Mouse (Mus musculus): Measurements from ENCODE around the gene Cfb. TPM values are rescaled to one million over a fixed set of nuclear protein-coding genes. Genes with fewer than 3 reads are reported as not detected.
"Not testable (repeated sequence)": the region's sequence is repeated elsewhere in the genome, so short reads cannot be mapped to it uniquely, and the experiment has no call there.

Gene Cfb
- polyA plus RNA-seq (2014; fragmentation: Nextera tagmentation; extraction: Ambion mirVana), result 2.6 and 3.3 TPM in 2 replicates

GRCm38 (mm10) chr17:34862416-34863081 is at the start of gene Cfb:
Gene Cfb (minus strand): TSS chr17:34862518.
- 73% methylated on average over 8 of the region's 8 CpGs for WGBS
- no peaks in the 10 kb centered on the region for H3K27me3 ChIP-seq (ENCODE audit: control insufficient read depth, insufficient read depth, low read length)
- ATAC-seq (replicated peaks; ENCODE audit: low FRiP score) (no peak), DNase-seq (ENCODE audit: low spot score) (no peak)
- no peak within 1 kb of the TSS for H3K27ac ChIP-seq (ENCODE audit: low read depth, low read length)
- H3K9ac ChIP-seq (ENCODE audit: low read length), result no peak within 1 kb of the TSS
- no peak within 1 kb of the TSS for H3K4me2 ChIP-seq (ENCODE audit: low read depth, low read length, severe bottlenecking)
- no peak within 1 kb of the TSS for H3K4me3 ChIP-seq (ENCODE audit: low read depth, low read length)
- no peaks in the 10 kb centered on the region for H3K36me3 ChIP-seq (ENCODE audit: control insufficient read depth, insufficient read depth, low read length)
- no peaks in the 10 kb centered on the region for H3K4me1 ChIP-seq (replicated peaks; ENCODE audit: control insufficient read depth, insufficient read depth, low read length)
- no peaks in the 10 kb centered on the region for H3K9me3 ChIP-seq (ENCODE audit: control insufficient read depth, low read length)

- Histone ChIP-seq H3K4me2 (ENCODE audit: low read depth, low read length, severe bottlenecking) (no peak overlapping the region), H3K27me3 (ENCODE audit: control insufficient read depth, insufficient read depth, low read length) (no peaks in the 10 kb centered on the region), H3K9ac (ENCODE audit: low read length) (no peak overlapping the region), H3K9me3 (ENCODE audit: control insufficient read depth, low read length) (no peaks in the 10 kb centered on the region), H3K36me3 (ENCODE audit: control insufficient read depth, insufficient read depth, low read length) (peaks cover 16% of the 10 kb centered on the region), H3K4me1 (replicated peaks; ENCODE audit: control insufficient read depth, insufficient read depth, low read length) (no peaks in the 10 kb centered on the region), H3K4me3 (ENCODE audit: low read depth, low read length) (no peak overlapping the region), H3K27ac (ENCODE audit: low read depth, low read length) (no peak overlapping the region)
- DNase-seq (ENCODE audit: low spot score) (peak; percentile 87), ATAC-seq (replicated peaks; ENCODE audit: low FRiP score) (peak; percentile 45)
- 53% methylated on average over 5 of the region's 5 CpGs for WGBS
Measured at GRCm38 (mm10) chr17:34911945-34912351, 49.6 kb upstream of the Cfb start.

GRCm38 (mm10) chr17:34910982-34911381 is 48.7 kb upstream of the Cfb start:
- Histone ChIP-seq H3K9me3 (ENCODE audit: control insufficient read depth, low read length) (no peaks in the 10 kb centered on the region), H3K36me3 (ENCODE audit: control insufficient read depth, insufficient read depth, low read length) (peaks cover 23% of the 10 kb centered on the region), H3K27me3 (ENCODE audit: control insufficient read depth, insufficient read depth, low read length) (no peaks in the 10 kb centered on the region), H3K9ac (ENCODE audit: low read length) (no peak overlapping the region), H3K27ac (ENCODE audit: low read depth, low read length) (no peak overlapping the region), H3K4me1 (replicated peaks; ENCODE audit: control insufficient read depth, insufficient read depth, low read length) (no peaks in the 10 kb centered on the region), H3K4me2 (ENCODE audit: low read depth, low read length, severe bottlenecking) (no peak overlapping the region), H3K4me3 (ENCODE audit: low read depth, low read length) (no peak overlapping the region)
- ATAC-seq (replicated peaks; ENCODE audit: low FRiP score) (no peak), DNase-seq (ENCODE audit: low spot score) (no peak)
- 94% methylated on average over 10 of the region's 10 CpGs for WGBS

GRCm38 (mm10) chr17:34902895-34903294 is 40.6 kb upstream of the Cfb start:
- Histone ChIP-seq H3K36me3 (ENCODE audit: control insufficient read depth, insufficient read depth, low read length) (peaks cover 18% of the 10 kb centered on the region; the same call in 1 of the 2 replicates), H3K27me3 (ENCODE audit: control insufficient read depth, insufficient read depth, low read length) (no peaks in the 10 kb centered on the region), H3K27ac (ENCODE audit: low read depth, low read length) (no peak overlapping the region), H3K9me3 (ENCODE audit: control insufficient read depth, low read length) (no peaks in the 10 kb centered on the region), H3K4me3 (ENCODE audit: low read depth, low read length) (no peak overlapping the region), H3K4me1 (replicated peaks; ENCODE audit: control insufficient read depth, insufficient read depth, low read length) (0 out of 2 replicates have a peak, but pooled peaks cover 1% of the 10 kb centered on the region), H3K9ac (ENCODE audit: low read length) (no peak overlapping the region), H3K4me2 (ENCODE audit: low read depth, low read length, severe bottlenecking) (no peak overlapping the region)
- 88% methylated on average over 9 of the region's 9 CpGs for WGBS
- no peak for DNase-seq (ENCODE audit: low spot score)
- ATAC-seq (replicated peaks; ENCODE audit: low FRiP score), result no peak

GRCm38 (mm10) chr17:34901948-34902347 is 39.6 kb upstream of the Cfb start:
- ATAC-seq (replicated peaks; ENCODE audit: low FRiP score); H3K4me2 ChIP-seq (ENCODE audit: low read depth, low read length, severe bottlenecking); DNase-seq (ENCODE audit: low spot score); H3K4me3 ChIP-seq (ENCODE audit: low read depth, low read length); H3K9ac ChIP-seq (ENCODE audit: low read length); H3K27ac ChIP-seq (ENCODE audit: low read depth, low read length); H3K9me3 ChIP-seq (ENCODE audit: control insufficient read depth, low read length); H3K4me1 ChIP-seq (replicated peaks; ENCODE audit: control insufficient read depth, insufficient read depth, low read length); H3K27me3 ChIP-seq (ENCODE audit: control insufficient read depth, insufficient read depth, low read length): not testable (repeated sequence)
- WGBS, result 95% methylated on average over 9 of the region's 10 CpGs
- peaks cover 17% of the 10 kb centered on the region; the same call in 1 of the 2 replicates for H3K36me3 ChIP-seq (ENCODE audit: control insufficient read depth, insufficient read depth, low read length)

- not testable (repeated sequence) for H3K27ac ChIP-seq (ENCODE audit: low read depth, low read length); ATAC-seq (replicated peaks; ENCODE audit: low FRiP score); H3K4me2 ChIP-seq (ENCODE audit: low read depth, low read length, severe bottlenecking); H3K9me3 ChIP-seq (ENCODE audit: control insufficient read depth, low read length); DNase-seq (ENCODE audit: low spot score); H3K9ac ChIP-seq (ENCODE audit: low read length); H3K27me3 ChIP-seq (ENCODE audit: control insufficient read depth, insufficient read depth, low read length); H3K4me3 ChIP-seq (ENCODE audit: low read depth, low read length); H3K4me1 ChIP-seq (replicated peaks; ENCODE audit: control insufficient read depth, insufficient read depth, low read length)
- H3K36me3 ChIP-seq (ENCODE audit: control insufficient read depth, insufficient read depth, low read length), result peaks cover 15% of the 10 kb centered on the region; the same call in 1 of the 2 replicates
Measured at GRCm38 (mm10) chr17:34900826-34901225, 38.5 kb upstream of the Cfb start.

GRCm38 (mm10) chr17:34899890-34900243 is 37.5 kb upstream of the Cfb start:
- Histone ChIP-seq H3K36me3 (ENCODE audit: control insufficient read depth, insufficient read depth, low read length) (peaks cover 15% of the 10 kb centered on the region; the same call in 1 of the 2 replicates), H3K4me2 (ENCODE audit: low read depth, low read length, severe bottlenecking) (peak overlapping the region; percentile 98), H3K4me3 (ENCODE audit: low read depth, low read length) (peak overlapping the region; percentile 94), H3K27ac (ENCODE audit: low read depth, low read length) (peak overlapping the region; percentile 94; the same call in 1 of the 2 replicates), H3K9me3 (ENCODE audit: control insufficient read depth, low read length) (no peaks in the 10 kb centered on the region), H3K9ac (ENCODE audit: low read length) (peak overlapping the region; percentile 98), H3K4me1 (replicated peaks; ENCODE audit: control insufficient read depth, insufficient read depth, low read length) (peaks cover 7% of the 10 kb centered on the region), H3K27me3 (ENCODE audit: control insufficient read depth, insufficient read depth, low read length) (no peaks in the 10 kb centered on the region)
- WGBS, result 2% methylated on average over 5 of the region's 5 CpGs
- DNase-seq (ENCODE audit: low spot score) (no peak), ATAC-seq (replicated peaks; ENCODE audit: low FRiP score) (no peak)

- Histone ChIP-seq H3K36me3 (ENCODE audit: control insufficient read depth, insufficient read depth, low read length) (peaks cover 15% of the 10 kb centered on the region; the same call in 1 of the 2 replicates), H3K4me1 (replicated peaks; ENCODE audit: control insufficient read depth, insufficient read depth, low read length) (peaks cover 7% of the 10 kb centered on the region), H3K27ac (ENCODE audit: low read depth, low read length) (peak overlapping the region; percentile 94), H3K4me2 (ENCODE audit: low read depth, low read length, severe bottlenecking) (peak overlapping the region; percentile 98), H3K27me3 (ENCODE audit: control insufficient read depth, insufficient read depth, low read length) (no peaks in the 10 kb centered on the region), H3K9me3 (ENCODE audit: control insufficient read depth, low read length) (no peaks in the 10 kb centered on the region), H3K9ac (ENCODE audit: low read length) (peak overlapping the region; percentile 98), H3K4me3 (ENCODE audit: low read depth, low read length) (peak overlapping the region; percentile 94)
- WGBS, result 0% methylated on average over 37 of the region's 45 CpGs
- DNase-seq (ENCODE audit: low spot score) (peak; percentile 79), ATAC-seq (replicated peaks; ENCODE audit: low FRiP score) (peak; percentile 1; the same call in 1 of the 2 replicates)
Measured at GRCm38 (mm10) chr17:34899053-34899889, 37.0 kb upstream of the Cfb start.
